Mouse (Mus musculus) kidney, embryonic 14.5 days (tissue): ENCODE measurements at regions not wholly inside any gene's neighbourhood (a gene's known extent, or its start where the extent isn't known, plus 50 kb on each side); places are given as distances from the start of the nearest gene placed in this dataset. TPM values are rescaled to one million over a fixed set of nuclear protein-coding genes. Genes with fewer than 3 reads are reported as not detected.

Experiments used
- ATAC-seq: fragments of 200-750 bp; cut with Nextera tagmentation; 2 replicates; pipeline ENCODE4 v1.8.0; 2017; ENCODE audit warnings: moderate number of reproducible peaks, mild to moderate bottlenecking, moderate TSS enrichment, moderate library complexity; ENCODE audit not compliant: low FRiP score, low TSS enrichment
- H3K27ac ChIP-seq: fragments of 300-500 bp; sonication (generic); 2 replicates; pipeline ENCODE4 v1.5.1; 2014; ENCODE audit warnings: low read depth, mild to moderate bottlenecking, low read length, moderate library complexity, mixed read lengths
- H3K27me3 ChIP-seq: fragments of 300-500 bp; sonication (generic); 2 replicates; pipeline ENCODE4 v1.6.1; 2014; ENCODE audit warnings: mild to moderate bottlenecking, low read length; ENCODE audit not compliant: control insufficient read depth, insufficient read depth
- H3K36me3 ChIP-seq: fragments of 300-500 bp; sonication (generic); 2 replicates; pipeline ENCODE4 v1.6.1; 2014; ENCODE audit warnings: low read length, mixed read lengths; ENCODE audit not compliant: control insufficient read depth, insufficient read depth
- H3K4me1 ChIP-seq: fragments of 300-500 bp; sonication (generic); 2 replicates; pipeline ENCODE4 v1.6.1; 2014; ENCODE audit warnings: low read length, mixed read lengths; ENCODE audit not compliant: control insufficient read depth, insufficient read depth
- H3K4me2 ChIP-seq: fragments of 300-500 bp; sonication (generic); replicated peaks from 2 replicates; pipeline ENCODE4 v1.6.1; 2014; ENCODE audit warnings: low read depth, mild to moderate bottlenecking, low read length
- H3K4me3 ChIP-seq: fragments of 300-500 bp; sonication (generic); 2 replicates; pipeline ENCODE4 v1.5.1; 2014; ENCODE audit warnings: mild to moderate bottlenecking, low read length
- H3K9ac ChIP-seq: fragments of 300-500 bp; sonication (generic); 2 replicates; pipeline ENCODE4 v1.6.1; 2014; ENCODE audit warnings: low read depth, mild to moderate bottlenecking, low read length, moderate library complexity
- H3K9me3 ChIP-seq: fragments of 300-500 bp; sonication (generic); 2 replicates; pipeline ENCODE4 v1.6.1; 2016; ENCODE audit warnings: low read length; ENCODE audit not compliant: control insufficient read depth
- WGBS: fragments of 180-500 bp; shearing (Covaris S2); extraction: QIAGEN DNeasy Blood & Tissue Kit; methylation state at CpG from one replicate; pipeline ENCODE4 v1.1.7; 2014; 5-methylcytosine and 5-hydroxymethylcytosine counted together
- microRNA-seq: library from miRNA; unstranded; fragments of <30 nt; microRNA quantifications from one replicate; pipeline ENCODE4, GENCODE M21; 2016

DNA sequence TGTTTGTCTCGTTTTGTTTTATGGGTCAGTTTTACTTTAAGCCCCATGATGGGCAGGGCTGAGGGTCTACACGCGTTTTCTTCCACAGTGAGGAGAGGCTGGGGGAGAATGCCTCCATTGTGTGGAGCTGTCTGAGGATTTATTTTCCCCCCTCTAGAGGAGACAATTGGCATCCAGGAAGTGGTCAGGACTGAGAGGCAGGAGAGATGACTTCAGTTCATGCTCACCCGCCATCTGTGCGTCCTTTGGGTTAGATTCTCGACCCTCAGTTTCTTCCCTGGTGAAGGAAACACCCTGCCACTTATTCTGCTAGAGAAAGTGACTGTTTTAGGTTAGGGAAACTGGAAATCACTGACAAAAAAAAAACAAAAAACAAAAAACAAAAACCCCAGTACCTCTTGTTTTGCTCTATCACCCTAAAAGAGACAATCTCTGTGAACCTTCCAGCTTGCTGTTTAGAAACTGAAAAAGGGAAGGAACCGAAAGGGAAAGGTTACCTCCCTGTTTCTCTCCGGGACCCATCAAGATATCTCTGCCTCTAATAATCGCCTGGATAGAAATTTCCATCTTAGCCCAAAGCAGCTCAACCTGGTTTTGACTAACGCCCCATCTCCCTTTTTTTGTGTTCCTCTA is 71.1 kb upstream of the Prdm1 start:
- no peak overlapping the region for H3K4me3 ChIP-seq
- H3K9me3 ChIP-seq: no peaks in the 10 kb centered on the region
- no peak for ATAC-seq
- no peak overlapping the region for H3K4me2 ChIP-seq
- WGBS: 63% methylated on average over 10 of the region's 10 CpGs
- H3K27me3 ChIP-seq: no peaks in the 10 kb centered on the region
- H3K9ac ChIP-seq: no peak overlapping the region
- H3K4me1 ChIP-seq: no peaks in the 10 kb centered on the region
- H3K36me3 ChIP-seq: no peaks in the 10 kb centered on the region
- H3K27ac ChIP-seq: no peak overlapping the region

DNA sequence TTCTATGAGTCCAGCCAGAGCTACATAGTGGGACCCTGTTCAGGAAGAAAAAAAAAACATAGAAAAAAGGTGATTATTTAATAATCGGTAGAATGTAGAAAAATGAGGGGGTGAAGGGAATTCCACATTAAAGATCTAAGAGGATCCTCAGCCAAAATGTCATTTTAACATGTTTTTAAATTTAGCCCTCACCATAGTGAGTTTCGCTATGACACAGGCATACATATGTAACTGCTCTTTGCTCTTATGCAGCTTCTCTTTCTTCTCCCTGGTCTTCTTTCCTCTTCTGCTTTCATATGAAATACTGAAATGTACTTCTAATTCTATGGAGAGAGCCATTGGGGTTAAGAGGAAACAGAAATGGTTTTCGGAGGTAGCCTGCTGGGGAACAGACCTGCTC is 70.3 kb upstream of the Prdm1 start:
- Histone ChIP-seq H3K4me1 (no peaks in the 10 kb centered on the region), H3K27me3 (no peaks in the 10 kb centered on the region), H3K27ac (no peak overlapping the region), H3K9ac (no peak overlapping the region), H3K4me3 (no peak overlapping the region), H3K9me3 (no peaks in the 10 kb centered on the region), H3K36me3 (no peaks in the 10 kb centered on the region), H3K4me2 (no peak overlapping the region)
- WGBS: 95% methylated on average over 3 of the region's 3 CpGs
- no peak for ATAC-seq

DNA sequence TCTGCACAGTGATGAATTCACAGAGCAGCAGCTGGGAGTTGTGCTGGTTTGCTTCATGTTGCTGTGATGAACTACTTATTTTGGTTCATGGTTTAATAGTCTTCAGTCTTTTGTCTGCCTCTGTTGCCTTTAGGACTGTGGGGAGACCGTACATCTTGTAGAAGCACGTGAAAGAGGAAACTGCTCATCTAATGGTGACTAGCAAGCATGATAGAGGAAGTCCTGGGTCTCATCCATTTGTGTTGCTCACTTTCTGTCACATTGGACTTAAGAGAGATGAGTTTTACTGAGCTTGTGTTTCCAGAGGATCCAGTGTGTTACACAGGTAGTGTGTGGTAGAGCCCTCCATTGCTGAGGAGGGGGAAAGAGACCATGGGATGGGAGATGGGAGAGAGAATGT is 67.6 kb upstream of the Prdm1 start:
- 76% methylated on average over 2 of the region's 2 CpGs for WGBS
- H3K9me3 ChIP-seq: no peaks in the 10 kb centered on the region
- H3K4me3 ChIP-seq: no peak overlapping the region
- no peaks in the 10 kb centered on the region for H3K4me1 ChIP-seq
- no peak overlapping the region for H3K27ac ChIP-seq
- H3K9ac ChIP-seq: no peak overlapping the region
- no peak overlapping the region for H3K4me2 ChIP-seq
- no peak for ATAC-seq
- H3K36me3 ChIP-seq: no peaks in the 10 kb centered on the region
- H3K27me3 ChIP-seq: no peaks in the 10 kb centered on the region

DNA sequence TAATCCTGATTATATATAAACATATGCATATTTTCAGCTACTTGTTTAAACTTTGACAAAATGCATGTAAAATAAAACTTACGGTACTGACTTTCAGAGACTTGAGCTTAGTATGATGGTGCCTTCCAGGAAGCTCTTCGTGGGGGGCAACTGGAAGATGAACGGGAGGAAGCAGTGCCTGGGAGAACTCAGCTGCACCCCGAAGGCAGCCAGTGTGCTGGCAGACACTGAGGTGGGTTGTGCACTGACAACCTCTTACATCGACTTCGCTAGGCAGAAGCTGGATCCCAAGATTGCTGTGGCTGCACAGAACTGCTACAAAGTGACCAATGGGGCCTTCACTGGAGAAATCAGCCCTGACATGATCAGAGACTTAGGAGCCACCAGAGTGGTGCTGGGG is 61.5 kb upstream of the Prdm1 start:
- no peak for ATAC-seq
- Histone ChIP-seq H3K27me3 (no peaks in the 10 kb centered on the region), H3K4me1 (no peaks in the 10 kb centered on the region), H3K36me3 (no peaks in the 10 kb centered on the region), H3K4me3 (no peak overlapping the region), H3K27ac (no peak overlapping the region), H3K9ac (no peak overlapping the region), H3K9me3 (no peaks in the 10 kb centered on the region), H3K4me2 (no peak overlapping the region)
- 85% methylated on average over 6 of the region's 6 CpGs for WGBS

DNA sequence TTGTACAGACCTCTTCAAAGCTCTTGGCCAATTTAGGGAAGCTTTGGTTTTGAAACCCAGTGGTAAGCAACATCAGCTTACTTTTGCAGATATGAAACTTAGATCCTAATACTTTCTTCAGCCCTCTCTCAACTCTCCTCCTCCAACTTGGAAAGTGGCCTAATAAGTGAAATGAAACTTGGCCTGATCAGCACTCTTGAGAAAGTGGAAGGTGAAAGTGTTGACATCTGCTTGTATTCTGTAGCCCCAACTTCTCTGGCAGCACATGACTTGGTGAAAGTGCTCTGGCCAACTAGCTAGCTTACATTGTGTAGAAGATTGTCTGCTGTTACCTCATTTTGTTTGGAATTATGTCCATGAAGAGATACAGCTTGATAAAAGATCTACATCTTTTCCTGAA is 61.1 kb upstream of the Prdm1 start:
- Histone ChIP-seq H3K36me3 (no peaks in the 10 kb centered on the region), H3K27me3 (no peaks in the 10 kb centered on the region), H3K4me3 (no peak overlapping the region), H3K4me1 (no peaks in the 10 kb centered on the region), H3K9ac (no peak overlapping the region), H3K9me3 (no peaks in the 10 kb centered on the region), H3K27ac (no peak overlapping the region), H3K4me2 (no peak overlapping the region)
- ATAC-seq: no peak

DNA sequence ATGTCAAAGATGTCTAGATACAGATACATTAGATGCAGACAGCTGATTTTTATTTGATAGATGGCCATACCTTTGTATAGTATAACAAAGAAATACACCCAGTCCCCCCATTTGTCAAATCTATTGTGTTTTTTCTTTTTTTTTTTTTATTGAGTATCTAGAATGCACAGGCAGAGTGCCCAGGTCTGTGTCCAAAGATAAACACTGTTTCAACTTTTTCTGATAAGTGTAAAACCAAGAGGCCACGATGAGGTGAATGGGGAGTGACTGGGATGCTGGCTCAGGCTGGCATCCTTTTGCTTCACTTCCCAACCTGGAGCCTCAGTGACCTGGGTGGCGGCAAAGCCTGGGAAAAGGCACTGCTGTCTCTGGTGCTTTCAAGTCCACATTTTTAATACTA is 54.4 kb upstream of the Prdm1 start:
- Histone ChIP-seq H3K9ac (no peak overlapping the region), H3K4me1 (no peaks in the 10 kb centered on the region), H3K4me2 (no peak overlapping the region), H3K27me3 (no peaks in the 10 kb centered on the region), H3K27ac (no peak overlapping the region), H3K36me3 (no peaks in the 10 kb centered on the region), H3K4me3 (no peak overlapping the region), H3K9me3 (no peaks in the 10 kb centered on the region)
- WGBS: 80% methylated on average over 2 of the region's 2 CpGs
- ATAC-seq: no peak

Small RNAs in the stretch of these regions (microRNA-seq; reads per million reads assigned to microRNA genes)
- gene Gm24271: not detected
